Mouse (Mus musculus) limb, embryonic 15.5 days (tissue): ENCODE data around the gene Kif21a. TPM values are rescaled to one million over a fixed set of nuclear protein-coding genes. Genes with fewer than 3 reads are reported as not detected.

Source experiments
- polyA plus RNA-seq: library from polyadenylated mRNA; unstranded; fragments of >200 nt; fragmentation: Nextera tagmentation; extraction: Ambion mirVana; gene quantifications from 2 replicates; pipeline ENCODE4 v1.2.1, GENCODE M21; 2015

Kif21a gene
- polyA plus RNA-seq, 1 experiment from 2014 or later, result 15.1 TPM

Other genes with a start within 250 kb of the Kif21a start
- 1.6 and 2.0 TPM in 2 replicates for gene Abcd2, start 141.9 kb upstream of the Kif21a start, polyA plus RNA-seq
- not detected in 2 replicates for gene CN725425, start 149.5 kb upstream of the Kif21a start, polyA plus RNA-seq